Mouse (Mus musculus) C2C12 (cell line): ENCODE results near the gene Rbm20.

Experiments
- CTCF ChIP-seq: IDR thresholded peaks from one replicate; pipeline ENCODE4 v1.5.1; 2011; ENCODE audit not compliant: control insufficient read depth, insufficient read depth, insufficient read length
- MAX ChIP-seq: IDR thresholded peaks from one replicate; pipeline ENCODE4 v1.6.1; 2011; ENCODE audit warnings: mild to moderate bottlenecking, control low read depth
- MYOD1 ChIP-seq: IDR thresholded peaks from one replicate; pipeline ENCODE4 v1.6.1; 2011; ENCODE audit warnings: low read depth; ENCODE audit not compliant: control insufficient read depth, insufficient read length
- MYOG ChIP-seq: IDR thresholded peaks from one replicate; pipeline ENCODE4 v1.6.1; 2011; ENCODE audit not compliant: control insufficient read depth, insufficient read length; ENCODE audit errors: extremely low read depth
- USF1 ChIP-seq: IDR thresholded peaks from one replicate; pipeline ENCODE4 v1.6.1; 2011; ENCODE audit warnings: low read depth, mild to moderate bottlenecking, control low read depth, moderate library complexity

DNA sequence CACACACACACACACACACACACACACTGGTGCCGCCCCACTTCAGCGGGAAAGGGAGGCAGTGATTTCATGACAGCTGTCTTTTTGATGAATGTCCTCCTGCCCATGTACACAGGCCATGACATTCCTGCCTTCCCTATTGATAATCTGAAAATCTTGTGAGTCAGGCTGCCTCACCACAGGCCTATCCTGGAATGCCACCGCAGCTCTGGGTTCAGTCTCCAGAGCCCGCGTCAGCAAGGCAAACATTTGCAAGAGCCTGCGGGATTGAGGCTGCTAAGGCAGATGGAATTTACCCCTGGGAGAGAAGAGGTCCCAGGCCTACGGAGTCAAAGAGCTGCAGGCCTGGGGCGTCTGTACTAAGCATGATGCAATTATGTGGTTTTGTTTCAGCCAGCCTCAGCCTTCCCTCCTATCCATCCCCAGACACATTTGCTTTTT lies 54.7 kb downstream of the Rbm20 start:
- no peak for TF ChIP-seq CTCF
- no peak for TF ChIP-seq USF1
- peak; percentile 27 for TF ChIP-seq MAX
- no peak for TF ChIP-seq MYOG
- TF ChIP-seq MYOD1, result peak; percentile 90
